Mouse (Mus musculus): ENCODE data around the gene Qsox2.

Gene Qsox2

DNA sequence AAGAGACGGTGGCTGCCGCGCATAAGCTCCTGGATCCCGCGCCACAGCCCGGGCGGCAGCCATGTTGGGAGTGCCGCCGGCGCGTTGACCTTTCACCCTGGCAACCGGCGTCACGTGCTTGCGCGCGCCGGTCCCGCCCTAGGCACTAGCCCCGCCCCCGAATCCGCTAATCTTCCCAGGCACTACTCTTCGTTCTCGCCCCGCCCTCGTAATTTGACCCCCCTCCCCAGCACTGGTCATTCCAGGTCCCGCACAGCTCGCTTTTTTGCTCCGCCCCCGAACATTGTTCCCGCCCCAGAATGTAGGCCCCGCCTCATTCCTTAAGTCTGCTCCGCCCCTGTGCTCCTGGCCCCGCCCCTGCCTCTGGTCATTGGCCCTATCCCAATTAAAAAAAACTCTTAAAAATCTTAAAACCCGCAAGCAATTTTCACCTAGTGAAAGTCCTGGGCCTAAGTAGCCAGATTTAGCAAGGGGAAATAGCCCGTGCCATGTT lies at the start of gene Qsox2:
Gene Qsox2 (minus strand): TSS at position 236 of the 493 bp plus-strand sequence.
- peak; percentile 93 for DNase-seq

DNA sequence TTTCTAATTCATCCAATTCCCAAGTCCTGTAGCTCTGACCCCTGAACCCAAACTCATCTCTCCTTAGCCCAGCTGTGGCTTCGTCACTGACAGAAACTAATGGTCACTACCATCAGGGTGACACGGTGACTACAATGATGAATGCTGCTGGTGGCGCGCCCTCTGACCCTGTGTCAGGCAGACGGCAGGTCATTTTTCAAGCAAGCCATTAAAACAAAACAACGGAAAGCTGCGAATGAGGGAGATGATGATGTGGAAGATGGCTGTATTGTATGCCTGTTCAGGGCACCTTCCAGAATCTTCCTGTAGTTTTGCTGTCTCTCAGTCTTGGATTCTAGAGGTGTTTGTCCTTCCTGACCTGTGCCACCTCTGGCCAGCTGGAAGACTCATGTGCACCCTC lies 49.1 kb upstream of the Qsox2 start:
- DNase-seq: no peak

DNA sequence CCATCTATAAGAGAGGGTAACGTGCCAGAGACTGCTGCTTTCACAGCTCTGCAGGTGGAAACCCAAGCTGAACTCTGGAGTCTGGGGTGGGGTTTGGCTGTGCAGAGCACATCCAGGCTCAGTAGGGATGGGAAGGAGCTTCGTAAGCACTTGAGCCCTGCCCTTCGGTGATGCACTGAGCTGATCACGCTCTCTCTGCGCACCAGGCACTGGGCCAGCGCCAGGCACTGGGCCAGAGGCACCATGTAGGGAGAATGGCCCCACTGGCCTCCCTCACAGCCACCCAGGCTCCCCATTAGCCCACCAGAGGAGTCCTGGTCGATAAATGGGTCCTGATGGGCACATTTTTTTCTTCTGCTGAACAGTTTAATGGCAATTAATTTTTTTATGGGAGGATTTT lies 48.5 kb upstream of the Qsox2 start:
- DNase-seq: peak; percentile 23

DNA sequence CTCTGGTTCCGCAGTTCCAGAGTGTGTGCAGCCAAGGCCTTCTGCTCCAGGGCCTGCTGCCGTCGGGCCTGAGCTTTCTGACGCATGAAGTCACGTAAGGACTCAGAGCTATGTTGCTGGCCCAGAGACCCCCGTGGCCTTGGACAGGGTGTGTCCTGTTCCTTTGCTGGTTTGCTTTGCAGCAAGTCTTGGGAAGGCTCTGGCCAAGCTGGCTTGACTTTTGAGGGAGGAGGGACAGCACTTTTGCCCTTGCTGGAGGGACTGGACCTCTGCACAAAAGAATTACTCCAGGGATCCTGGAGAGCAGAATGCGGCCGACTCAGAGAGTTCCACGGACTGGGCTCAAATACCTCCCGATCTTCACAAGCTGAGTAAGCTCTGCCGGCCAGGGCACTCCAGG lies 43.3 kb upstream of the Qsox2 start:
- no peak for DNase-seq

DNA sequence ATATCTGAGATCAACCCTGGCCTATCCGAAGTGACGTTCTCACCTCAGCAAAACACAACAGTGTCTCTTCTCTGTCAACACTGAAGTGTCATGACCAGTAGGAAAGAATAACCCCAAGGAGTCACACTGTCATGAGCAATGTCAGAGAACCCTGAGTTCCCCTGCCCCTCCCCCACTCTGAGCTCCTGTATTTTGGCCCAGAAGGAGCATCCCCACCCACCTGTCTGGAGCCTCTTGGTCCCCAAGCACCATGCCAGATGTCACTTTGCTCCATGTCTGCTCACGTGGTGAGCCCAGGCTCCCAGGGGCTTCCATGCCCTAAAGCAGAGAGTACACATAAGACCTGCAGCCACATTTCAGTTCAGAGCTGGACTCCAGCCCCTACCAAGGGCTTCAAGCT lies 42.4 kb upstream of the Qsox2 start:
- DNase-seq: no peak

DNA sequence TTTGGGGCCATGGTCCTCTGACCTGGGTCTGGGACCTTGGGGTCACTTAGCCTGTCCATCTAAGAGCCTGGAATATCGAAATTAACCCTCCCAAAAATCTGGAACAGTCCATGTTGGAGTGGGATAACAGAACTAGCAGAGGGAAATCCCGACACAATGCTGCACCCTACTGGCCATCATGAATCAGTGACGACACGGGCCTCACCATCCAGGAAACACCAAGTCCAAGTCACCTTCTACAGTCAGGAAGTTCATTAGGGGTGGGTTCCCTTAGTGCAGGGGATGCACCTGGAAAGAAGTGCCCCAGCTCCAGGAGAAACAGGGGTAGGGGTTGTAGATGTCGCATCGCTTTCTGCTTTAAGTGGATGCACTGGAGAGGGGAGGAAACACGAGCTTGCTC lies 36.3 kb upstream of the Qsox2 start:
- peak; percentile 75 for DNase-seq

DNA sequence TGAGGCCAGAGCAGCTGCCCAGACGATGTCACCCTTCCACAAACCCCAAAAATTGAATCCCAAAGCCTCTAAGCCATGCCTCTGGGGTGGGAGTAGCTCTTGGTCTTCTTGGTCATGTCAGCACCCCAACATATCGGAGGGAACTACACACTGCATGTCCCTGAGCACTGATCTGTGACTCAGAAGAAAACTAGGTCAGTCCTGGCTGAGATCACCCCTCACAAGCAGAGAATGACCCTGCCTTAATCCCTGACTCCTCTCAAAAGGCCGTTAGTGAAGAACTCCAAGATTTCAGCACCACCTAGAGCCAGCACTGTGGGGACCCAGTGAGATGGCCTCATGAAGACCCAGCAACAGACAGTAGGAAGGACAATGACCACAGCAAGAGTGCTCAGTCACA lies 30.9 kb upstream of the Qsox2 start:
- DNase-seq: no peak

DNA sequence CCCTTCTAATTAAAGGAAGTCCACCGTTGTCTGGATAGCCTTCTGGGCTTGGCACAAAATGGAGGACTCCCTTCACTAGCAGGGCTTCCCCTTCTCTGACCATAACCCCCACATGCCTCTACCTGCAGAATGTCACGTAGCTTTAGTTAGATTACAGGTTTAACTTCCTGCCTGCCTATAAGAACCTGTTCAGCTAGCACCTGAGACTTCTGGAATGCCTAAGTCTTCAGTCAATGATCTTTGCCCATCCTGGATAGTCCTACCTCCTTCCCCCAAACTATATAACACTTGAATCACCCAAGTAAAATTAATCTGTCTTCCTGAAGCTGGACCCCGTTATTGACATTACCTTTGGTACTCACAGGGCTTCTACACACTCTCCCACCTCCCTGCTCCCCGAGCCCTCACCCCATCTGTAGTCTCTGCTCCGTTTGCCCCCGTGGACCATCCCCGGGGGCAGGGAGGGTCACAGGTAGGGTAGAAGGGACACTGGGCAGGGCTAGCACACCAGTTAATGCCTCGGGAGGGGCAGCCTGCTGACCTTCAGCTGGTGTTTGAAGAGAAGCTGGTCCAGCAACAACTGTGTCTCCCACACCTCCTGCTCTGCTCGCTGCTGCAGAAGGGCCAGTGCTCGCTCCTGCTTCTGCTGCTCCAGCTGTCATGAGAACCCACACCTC lies 28.9 kb upstream of the Qsox2 start:
- DNase-seq: no peak

DNA sequence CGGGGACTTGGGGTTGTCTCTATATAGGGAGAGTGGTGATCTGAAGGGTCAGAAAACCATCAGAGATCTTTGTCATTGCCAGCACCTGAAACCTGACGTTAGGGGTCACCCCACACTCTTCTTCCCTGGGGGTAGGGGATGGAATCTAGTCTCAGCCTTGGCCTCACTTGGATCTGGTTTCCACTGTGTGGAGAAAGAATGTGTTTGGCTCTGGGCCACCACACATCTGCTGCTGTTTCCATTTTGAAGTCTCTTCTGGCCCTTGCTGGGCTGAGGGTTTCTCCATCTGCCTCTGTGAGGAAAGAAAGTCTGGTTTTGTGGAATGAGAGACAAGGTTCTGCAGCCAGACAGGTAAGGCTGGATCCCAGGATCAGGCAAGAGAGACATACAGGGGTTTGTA lies 27.8 kb upstream of the Qsox2 start:
- peak; percentile 50 for DNase-seq

DNA sequence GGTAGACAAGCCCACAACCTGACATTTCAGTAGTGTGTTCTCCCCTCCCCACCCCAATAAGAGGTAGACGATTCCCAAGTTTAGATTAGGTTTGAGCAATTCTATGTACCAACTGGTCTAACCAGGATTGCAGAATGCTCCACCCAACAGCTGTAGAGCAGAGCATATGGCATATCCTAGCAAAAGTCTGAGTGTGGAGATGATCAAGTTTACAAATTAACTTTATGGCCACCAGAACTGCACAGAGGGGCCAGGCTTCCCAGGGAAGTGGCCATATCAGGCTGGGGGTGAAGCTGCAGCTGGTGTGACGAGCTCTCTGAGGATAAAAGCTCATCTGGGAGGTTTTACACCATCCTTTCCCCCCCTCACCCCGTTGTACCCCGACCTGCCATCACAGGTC lies 27.3 kb upstream of the Qsox2 start:
- no peak for DNase-seq

DNA sequence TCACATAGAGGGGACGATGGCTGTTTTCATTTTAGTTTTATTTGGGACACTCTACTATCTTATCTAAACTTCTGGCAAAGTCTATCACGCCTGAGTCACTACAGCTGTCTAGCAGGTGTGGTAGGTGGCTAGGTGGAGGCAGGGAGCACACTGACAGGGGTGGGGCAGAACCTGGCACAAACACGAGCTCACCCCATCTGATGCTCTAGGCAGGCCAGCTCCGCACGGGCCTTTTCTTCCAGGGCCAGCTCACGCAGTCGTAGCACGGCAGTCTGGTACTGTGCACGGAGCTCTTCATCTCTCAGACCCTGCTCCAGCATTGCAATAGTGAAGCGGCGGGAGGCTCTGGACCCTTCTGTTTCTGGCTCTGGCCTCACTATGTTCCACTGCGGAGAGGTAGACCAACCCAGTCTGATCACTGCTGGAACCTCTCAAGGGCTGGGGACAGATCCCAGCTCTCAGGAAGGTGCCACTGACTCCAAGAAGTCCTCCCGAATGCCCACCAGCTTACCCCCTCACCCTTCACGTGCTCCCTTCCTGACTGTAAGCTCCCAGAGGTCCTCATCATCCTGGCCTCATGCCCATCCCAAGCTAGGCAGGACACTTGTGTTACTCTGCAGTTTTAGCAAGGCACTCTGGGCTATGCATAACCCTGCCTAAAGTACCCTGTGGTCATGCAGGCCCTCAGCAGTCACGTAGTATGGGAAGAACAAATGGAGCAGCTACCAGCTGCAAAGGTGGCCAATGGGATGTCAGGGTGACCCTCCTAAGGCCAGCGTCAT lies 20.2 kb upstream of the Qsox2 start:
- DNase-seq: no peak

DNA sequence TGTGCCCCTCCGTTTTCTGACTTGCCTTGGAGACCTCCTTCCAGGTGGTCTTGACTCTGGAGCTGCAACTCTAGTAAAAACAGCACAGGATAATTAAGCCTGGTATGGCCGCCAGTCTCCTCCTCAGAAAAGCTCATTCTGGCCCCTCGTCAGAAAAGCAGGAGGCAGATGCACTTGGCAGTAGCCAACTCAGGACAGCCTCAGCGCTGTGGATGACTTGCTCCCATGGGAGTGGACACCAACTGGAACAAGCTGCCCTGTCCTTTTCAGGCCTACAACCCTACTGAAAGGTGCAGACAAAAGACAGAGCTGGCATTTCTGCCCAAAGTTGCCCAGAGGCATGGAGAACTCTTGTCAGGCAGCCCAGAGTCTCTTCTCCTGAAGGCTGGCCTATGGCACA lies 17.5 kb upstream of the Qsox2 start:
- no peak for DNase-seq

DNA sequence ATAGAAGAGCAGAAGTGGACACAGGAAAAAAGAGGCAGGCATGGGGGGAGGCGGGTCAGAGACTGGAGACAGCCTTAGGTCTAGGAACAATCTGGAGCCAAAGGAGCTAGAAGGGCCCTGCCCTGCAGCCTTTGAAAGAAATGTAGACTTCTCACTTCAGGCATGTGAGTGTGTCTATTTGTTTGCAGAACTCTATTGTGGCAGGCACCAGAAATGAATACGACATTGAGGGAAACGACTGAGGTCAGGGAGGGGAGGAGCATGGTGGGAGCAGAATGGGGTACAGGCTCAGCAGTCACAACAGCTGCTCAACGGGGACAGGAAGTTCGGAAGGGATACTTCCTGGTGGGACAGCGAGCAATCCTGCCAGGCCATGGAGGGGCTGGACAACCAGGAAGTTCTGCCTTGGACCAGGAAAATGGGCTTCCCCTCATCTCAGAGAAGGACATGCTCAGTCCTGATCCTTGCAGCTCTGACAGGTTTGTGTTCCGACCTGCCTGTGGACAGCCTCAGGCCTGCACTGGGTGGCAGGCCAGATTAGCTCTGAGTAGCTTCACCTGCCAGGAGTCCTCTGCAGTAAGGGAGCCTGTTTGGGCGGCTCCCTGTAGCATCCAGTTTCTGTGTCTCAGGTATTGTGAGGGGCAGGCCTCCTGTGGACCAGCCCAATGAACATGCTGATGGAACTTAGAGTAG lies 15.3 kb upstream of the Qsox2 start:
- no peak for DNase-seq

DNA sequence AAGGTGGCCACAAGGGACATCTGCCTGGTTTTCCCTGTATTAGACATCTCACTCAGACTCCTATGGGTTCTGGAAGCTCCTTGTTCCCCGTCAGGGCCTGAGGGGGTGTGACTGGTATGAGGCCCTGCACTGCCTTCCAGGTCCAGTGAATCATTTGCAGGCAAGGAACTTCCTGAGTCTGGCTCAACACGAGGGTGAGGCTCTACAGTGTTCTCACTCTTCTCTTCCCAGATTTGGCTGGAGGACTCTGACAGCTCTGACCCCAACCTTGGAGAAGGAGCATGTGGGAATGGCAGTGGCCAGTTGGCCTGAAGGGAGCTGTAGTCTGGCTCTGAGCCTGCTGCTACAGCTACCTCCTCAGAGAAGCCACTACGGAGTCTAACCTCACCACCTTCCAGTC lies 10.2 kb upstream of the Qsox2 start:
- peak; percentile 6 for DNase-seq

DNA sequence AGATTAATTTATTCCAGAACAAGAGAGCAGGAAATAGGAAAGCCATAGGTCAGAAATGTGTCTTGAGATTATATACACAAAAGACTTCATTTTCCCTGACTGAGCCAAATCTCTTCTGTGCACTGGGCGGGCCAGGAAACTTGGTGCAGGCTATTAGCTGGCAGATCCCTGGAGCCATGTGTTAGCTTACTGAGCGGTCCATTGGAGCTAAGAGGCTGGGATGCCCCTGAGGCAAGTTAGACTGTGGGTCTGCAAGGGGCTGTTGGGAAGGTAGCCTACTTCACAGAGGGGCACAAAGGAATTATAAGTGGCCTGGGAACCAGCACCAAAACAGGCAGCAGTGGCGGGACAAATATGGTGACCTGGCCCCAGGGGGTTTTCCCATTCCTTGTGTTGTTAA lies 3.5 kb upstream of the Qsox2 start:
- no peak for DNase-seq

DNA sequence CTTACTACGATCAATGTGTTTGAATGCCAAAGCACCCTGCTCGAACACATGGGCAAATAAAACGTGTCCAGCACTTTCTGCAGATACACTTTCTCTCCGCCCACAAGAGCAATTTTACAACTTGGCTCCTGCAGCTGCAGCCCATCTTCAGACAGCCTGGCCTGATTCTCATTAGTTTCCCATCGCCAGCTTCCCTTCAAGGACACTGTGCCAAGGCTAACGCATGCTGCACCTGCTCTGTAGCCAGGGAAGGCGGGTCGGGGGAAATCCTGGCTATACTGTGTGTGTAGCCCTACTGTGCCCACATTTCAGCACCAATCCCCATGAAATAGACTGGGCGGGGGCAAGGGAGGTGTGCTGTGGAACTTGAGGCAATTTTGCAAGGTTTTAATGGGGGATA lies 3.0 kb upstream of the Qsox2 start:
- peak; percentile 40 for DNase-seq

DNA sequence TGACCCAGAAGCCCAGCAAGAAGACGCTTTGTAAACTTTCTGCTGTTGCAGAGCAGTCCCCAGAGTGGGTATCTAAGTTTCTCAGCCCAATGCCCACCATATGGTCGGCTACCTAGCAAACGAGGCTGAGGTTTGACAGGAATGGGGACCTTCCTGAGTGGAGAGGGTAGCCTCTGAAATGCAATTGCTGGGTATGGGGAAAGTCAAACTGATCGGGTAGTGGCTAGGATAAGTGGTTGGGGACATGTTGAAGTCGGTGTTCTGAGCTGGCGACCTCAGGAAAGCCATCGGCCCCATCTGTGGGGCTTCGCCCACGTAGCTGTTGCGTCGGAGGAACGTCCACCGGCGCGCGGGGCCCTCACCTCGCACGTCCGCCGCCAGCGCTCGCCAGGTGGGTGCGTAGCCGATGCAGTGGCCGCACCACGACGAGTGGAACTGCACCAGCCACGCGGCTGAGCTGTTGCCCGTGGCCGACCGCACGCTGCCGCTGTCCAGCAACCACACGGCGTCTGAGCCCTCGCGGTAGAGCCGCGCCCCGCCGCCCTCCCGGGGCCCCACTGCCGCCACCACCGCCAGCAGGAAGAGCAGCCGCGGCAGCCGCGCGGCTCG lies 540 bp downstream of the Qsox2 start:
- no peak for DNase-seq

DNA sequence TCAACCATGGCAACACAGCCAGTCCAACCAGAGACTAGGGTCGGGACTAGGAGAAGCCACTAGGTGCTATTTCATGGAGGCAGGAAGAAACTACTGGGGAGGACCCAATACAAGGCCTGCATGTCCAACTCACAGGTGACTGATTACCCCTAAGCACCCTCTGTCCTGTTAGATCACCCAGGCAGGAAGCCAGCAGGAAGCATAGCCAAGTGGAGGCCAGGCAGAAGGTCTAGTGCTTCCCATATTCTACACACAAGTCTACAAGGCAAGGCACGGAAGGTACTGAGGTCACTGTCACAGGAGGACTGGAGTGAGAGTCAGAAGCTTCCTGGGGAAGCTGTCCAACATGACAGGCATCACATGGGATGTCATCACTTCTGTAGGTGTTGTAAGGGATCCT lies 2.6 kb downstream of the Qsox2 start:
- DNase-seq: no peak

DNA sequence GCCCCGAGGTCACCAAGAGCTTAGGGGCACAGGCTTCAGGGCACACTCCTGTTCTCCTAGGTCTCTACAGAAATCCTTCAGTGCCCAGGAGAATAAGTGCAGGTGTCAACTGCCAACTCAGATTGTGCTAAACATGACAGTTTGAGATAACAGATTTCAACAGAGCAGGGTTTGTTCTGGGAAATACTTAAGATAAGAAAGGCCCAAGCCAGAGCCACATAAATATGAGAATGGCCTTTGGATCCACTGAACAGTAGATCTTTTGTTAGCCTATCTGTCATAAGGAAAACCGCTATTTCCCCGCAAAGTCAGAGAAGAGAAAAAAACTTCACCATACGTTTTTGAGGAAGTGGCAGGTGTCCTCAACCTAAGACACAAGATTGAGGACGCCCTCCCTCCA lies 3.1 kb downstream of the Qsox2 start:
- no peak for DNase-seq

DNA sequence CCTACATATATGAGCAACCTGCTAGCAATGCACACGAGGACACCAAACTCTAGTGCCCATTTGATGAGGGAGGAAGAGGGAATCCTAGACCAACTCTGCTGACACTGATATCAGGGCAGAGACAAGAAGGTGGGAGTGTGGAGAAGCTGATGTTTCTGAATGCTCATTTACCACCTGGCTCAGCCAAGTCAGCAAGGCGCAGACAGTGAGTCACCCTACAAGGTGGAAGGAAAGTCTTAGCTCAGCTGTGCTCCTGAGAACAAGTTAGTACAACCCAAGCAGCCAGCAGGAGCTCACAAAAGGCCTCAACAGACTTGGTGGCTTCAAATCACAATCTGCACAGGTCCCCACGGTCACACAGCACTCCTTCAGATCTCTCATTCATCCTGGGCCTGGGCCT lies 6.0 kb downstream of the Qsox2 start:
- no peak for DNase-seq

DNA sequence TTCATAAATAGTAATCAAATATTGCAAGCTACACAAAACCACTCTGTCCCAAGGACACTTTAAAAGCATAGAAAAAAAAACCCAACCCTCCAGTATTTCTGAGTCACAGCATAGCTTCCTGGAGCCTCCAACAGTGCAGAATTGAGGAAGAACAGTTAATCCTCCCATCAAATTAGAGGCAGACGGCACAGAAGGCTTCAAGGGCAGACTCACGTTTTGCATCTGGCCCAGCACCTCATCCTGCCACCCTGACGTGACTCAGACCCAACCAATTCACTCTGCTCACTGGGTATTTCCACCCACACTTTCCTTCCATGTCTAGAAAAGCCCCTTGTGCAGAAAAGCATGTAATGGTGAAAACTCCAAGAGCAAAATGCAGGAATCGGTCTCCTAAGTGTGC lies 7.1 kb downstream of the Qsox2 start:
- DNase-seq: no peak

DNA sequence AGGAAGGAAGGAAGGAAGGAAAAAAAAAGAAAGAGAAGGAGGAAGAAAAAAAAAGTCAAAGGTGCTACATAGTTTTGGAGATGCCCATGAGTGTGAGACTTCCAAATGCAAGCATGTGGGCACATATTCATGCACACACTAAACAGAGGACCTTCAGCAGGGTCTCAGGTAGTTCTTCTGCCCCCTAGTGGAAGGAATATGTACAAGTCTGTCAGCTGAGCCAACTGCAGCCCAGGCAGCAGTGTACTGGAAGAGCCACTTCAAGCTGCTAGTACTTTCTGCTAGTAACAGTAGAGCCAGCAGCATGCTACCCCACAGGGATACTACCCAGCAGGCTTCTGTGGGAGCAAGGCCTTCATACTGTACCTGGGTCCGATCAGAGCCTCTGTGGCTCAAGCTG lies 9.5 kb downstream of the Qsox2 start:
- peak; percentile 30 for DNase-seq

DNA sequence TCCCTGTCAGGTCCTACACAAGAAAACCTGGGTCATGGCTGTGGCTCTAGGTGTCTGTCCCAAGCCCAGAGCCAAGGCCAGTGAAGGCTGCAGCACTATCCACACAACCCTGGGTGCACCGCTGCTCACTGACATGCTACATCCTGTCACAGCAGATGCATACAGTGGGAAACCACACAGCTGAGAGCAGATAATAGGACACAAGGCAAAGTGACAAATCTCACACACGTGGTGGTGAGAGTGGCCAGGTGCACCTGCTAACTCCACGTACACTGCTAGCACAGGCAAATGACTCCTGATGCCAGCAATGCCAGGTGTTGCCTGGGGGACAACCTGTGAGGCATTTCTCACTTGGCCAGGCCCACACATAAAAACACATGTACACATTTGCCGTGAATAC lies 12.1 kb downstream of the Qsox2 start:
- no peak for DNase-seq

DNA sequence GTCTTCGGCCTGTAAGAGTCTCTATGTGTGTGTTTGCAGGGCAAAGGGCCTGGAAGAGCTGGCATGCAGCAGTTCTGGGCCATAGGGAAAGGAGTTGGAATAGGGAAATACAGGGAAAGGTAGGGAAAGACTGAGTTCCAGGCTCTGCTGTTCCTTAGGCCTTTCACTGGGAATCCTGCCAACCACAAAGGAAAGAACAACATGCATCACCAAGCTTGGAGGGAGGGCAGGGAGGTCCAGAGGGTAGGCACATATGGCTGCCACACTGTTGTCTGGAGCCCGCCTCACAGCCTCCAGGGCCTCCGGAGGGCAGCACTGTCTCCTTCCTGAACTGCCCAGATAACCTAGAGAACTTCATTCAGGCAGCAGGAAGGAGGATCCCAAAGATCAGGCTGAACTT lies 13.4 kb downstream of the Qsox2 start:
- no peak for DNase-seq
